Mouse (Mus musculus) embryonic facial prominence, embryonic 11.5 days (tissue): ENCODE data around the gene Ms4a8a. TPM values are rescaled to one million over a fixed set of nuclear protein-coding genes. Genes with fewer than 3 reads are reported as not detected.
"Not testable (repeated sequence)": the region's sequence is repeated elsewhere in the genome, so short reads cannot be mapped to it uniquely, and the experiment has no call there.

Experiments
- ATAC-seq: fragments of 200-750 bp; cut with Nextera tagmentation; replicated peaks from 2 replicates; pipeline ENCODE4 v1.8.0; 2017; ENCODE audit warnings: low read depth; ENCODE audit not compliant: insufficient number of reproducible peaks, low FRiP score, low TSS enrichment
- DNase-seq: peaks from one replicate; pipeline ENCODE4 v3.0.0-alpha.2; 2015; ENCODE audit warnings: low spot score
- H3K27ac ChIP-seq: fragments of 300-500 bp; sonication (generic); replicated peaks from 2 replicates; pipeline ENCODE4 v1.5.1; 2014; ENCODE audit warnings: mild to moderate bottlenecking, low read depth, low read length, control low read depth
- H3K27me3 ChIP-seq: fragments of 300-500 bp; sonication (generic); 2 replicates; pipeline ENCODE4 v1.6.1; 2014; ENCODE audit warnings: mild to moderate bottlenecking, low read length, moderate library complexity, mixed read lengths; ENCODE audit not compliant: control insufficient read depth, insufficient read depth
- H3K36me3 ChIP-seq: fragments of 300-500 bp; sonication (generic); replicated peaks from 2 replicates; pipeline ENCODE4 v1.6.1; 2014; ENCODE audit warnings: low read depth, mild to moderate bottlenecking, low read length, moderate library complexity, mixed read lengths; ENCODE audit not compliant: control insufficient read depth, insufficient read depth
- H3K4me1 ChIP-seq: fragments of 300-500 bp; sonication (generic); 2 replicates; pipeline ENCODE4 v1.6.1; 2014; ENCODE audit warnings: low read length, mixed read lengths; ENCODE audit not compliant: control insufficient read depth, insufficient read depth
- H3K4me2 ChIP-seq: fragments of 300-500 bp; sonication (generic); 2 replicates; pipeline ENCODE4 v1.6.1; 2014; ENCODE audit warnings: low read depth, mild to moderate bottlenecking, control low read depth, low read length, moderate library complexity
- H3K4me3 ChIP-seq: fragments of 300-500 bp; sonication (generic); 2 replicates; pipeline ENCODE4 v1.5.1; 2014; ENCODE audit warnings: low read depth, low read length, control low read depth
- H3K9ac ChIP-seq: fragments of 300-500 bp; sonication (generic); replicated peaks from 2 replicates; pipeline ENCODE4 v1.6.1; 2014; ENCODE audit warnings: mild to moderate bottlenecking, control low read depth, low read length
- H3K9me3 ChIP-seq: fragments of 300-500 bp; sonication (generic); replicated peaks from 2 replicates; pipeline ENCODE4 v1.6.1; 2016; ENCODE audit warnings: mild to moderate bottlenecking, low read length, inconsistent platforms, mixed read lengths; ENCODE audit not compliant: control insufficient read depth
- WGBS: fragments of 180-500 bp; shearing (Covaris S2); extraction: QIAGEN DNeasy Blood & Tissue Kit; methylation state at CpG from one replicate; pipeline ENCODE4 v1.1.7; 2014; 5-methylcytosine and 5-hydroxymethylcytosine counted together
- polyA plus RNA-seq: library from polyadenylated mRNA; unstranded; fragments of >200 nt; fragmentation: Nextera tagmentation; extraction: Ambion mirVana; gene quantifications from 2 replicates; pipeline ENCODE4 v1.2.1, GENCODE M21; 2014

Gene Ms4a8a
- polyA plus RNA-seq, 1 experiment from 2014 or later = not detected

DNA sequence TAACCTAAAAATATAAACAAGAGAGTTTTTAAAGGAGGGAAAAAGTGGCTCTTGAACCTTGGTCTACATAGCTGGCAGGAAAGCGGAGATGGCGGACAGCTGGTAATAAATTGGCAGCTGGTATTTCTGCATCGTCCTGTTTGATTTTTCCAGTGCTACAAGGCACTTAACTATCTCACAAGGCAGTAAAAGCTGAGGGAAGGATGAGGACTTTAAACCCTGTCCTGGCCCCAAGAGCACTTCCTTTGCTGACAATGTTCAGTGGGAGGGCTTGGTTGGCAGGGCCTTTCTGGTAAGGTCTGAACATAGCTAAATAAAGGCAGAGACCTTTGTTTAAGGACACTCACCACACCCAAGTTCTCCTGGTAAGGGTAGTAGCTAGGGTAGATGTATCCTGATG is 10.5 kb downstream of the Ms4a8a start:
- Histone ChIP-seq H3K9me3 (no peaks in the 10 kb centered on the region), H3K9ac (no peak overlapping the region), H3K36me3 (no peaks in the 10 kb centered on the region), H3K4me2 (no peak overlapping the region), H3K27me3 (no peaks in the 10 kb centered on the region; the same call in 1 of the 2 replicates), H3K4me1 (no peaks in the 10 kb centered on the region), H3K27ac (no peak overlapping the region), H3K4me3 (no peak overlapping the region)
- ATAC-seq (no peak), DNase-seq (no peak)
- 88% methylated on average over 3 of the region's 3 CpGs for WGBS

DNA sequence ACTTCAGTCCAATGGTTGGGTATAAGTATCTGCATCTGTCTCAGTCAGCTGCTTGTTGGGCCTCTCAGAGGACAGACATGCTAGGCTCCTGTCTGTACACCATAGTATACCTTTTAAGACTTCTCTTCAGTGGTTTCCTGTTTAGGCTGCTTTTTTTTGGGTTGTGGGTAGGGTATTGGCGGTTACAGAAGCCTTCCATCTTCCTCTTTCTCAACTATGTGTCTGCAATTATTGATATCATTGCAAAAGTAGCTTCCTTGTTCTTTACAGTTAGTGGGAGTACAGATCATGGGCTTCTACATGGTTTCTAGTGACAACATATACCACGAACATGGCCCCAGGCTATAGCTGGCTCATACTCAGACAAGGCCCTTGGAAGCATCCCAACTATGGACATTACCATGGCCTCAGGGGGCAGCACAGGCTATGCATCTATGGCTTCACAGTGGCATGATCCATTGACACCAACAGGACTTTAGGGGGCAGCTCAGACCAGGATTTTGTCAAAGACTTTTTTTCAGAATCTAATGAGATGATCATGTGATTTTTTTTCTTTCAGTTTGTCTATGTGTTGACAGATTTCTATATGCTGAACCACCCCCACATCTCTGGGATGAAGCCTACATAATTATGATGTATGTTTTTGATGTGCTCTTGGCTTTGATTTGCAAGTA is 15.6 kb downstream of the Ms4a8a start:
- Histone ChIP-seq H3K27ac (no peak overlapping the region), H3K4me1 (no peaks in the 10 kb centered on the region), H3K9ac (no peak overlapping the region), H3K27me3 (no peaks in the 10 kb centered on the region), H3K36me3 (no peaks in the 10 kb centered on the region), H3K4me2 (no peak overlapping the region), H3K4me3 (no peak overlapping the region), H3K9me3 (no peaks in the 10 kb centered on the region)
- no peak for DNase-seq
- no peak for ATAC-seq
- WGBS = 75% methylated on average over 2 of the region's 2 CpGs

DNA sequence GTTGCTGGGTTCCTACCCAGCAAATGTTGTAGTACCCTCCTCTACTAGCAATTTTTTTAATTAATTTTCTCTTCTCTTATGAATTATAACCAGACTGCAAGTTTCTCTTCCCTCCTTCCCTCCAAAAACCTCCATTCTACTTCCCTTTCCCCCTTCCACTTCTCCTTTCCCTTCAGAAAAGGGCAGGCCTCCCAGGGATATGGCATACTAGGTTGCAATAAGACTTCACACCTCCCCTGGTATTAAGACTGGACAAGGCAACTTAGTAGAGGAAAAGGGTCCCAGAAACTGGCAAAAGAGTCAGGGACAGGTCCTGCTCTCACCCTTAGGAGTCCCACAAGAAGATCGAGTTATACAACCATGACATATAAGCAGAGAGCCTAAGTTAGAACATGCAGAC is 20.0 kb downstream of the Ms4a8a start:
- WGBS = 91% methylated on average over 1 of the region's 1 CpGs
- ATAC-seq (no peak), DNase-seq (no peak)
- no peak overlapping the region for H3K27ac ChIP-seq
- H3K4me1 ChIP-seq = no peaks in the 10 kb centered on the region
- no peaks in the 10 kb centered on the region for H3K36me3 ChIP-seq
- H3K4me2 ChIP-seq = no peak overlapping the region
- H3K4me3 ChIP-seq = no peak overlapping the region
- H3K9me3 ChIP-seq = no peaks in the 10 kb centered on the region
- H3K27me3 ChIP-seq = no peaks in the 10 kb centered on the region
- H3K9ac ChIP-seq = no peak overlapping the region

DNA sequence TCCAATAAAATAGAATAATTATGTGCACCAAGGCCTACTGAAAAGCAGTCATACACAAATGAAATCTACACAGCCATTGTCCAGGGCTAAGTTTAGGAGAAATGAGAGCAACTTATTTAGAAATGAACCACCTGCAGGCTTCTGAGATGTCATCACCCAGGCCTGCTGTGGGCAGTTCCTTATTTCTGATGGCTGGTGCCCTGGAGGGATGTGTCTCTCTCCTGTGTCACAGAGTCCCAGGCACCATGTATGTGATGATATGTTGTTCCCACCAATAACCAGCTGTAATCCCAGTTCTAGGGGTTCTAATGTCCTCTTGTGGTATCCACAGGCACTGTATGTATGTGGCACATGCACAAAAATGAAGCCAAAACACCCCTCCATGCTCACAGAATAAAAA is 20.9 kb downstream of the Ms4a8a start:
- Histone ChIP-seq H3K27me3 (no peaks in the 10 kb centered on the region), H3K4me3 (no peak overlapping the region), H3K36me3 (no peaks in the 10 kb centered on the region), H3K27ac (no peak overlapping the region), H3K9ac (no peak overlapping the region), H3K4me1 (no peaks in the 10 kb centered on the region), H3K9me3 (no peaks in the 10 kb centered on the region), H3K4me2 (no peak overlapping the region)
- DNase-seq (no peak), ATAC-seq (no peak)

DNA sequence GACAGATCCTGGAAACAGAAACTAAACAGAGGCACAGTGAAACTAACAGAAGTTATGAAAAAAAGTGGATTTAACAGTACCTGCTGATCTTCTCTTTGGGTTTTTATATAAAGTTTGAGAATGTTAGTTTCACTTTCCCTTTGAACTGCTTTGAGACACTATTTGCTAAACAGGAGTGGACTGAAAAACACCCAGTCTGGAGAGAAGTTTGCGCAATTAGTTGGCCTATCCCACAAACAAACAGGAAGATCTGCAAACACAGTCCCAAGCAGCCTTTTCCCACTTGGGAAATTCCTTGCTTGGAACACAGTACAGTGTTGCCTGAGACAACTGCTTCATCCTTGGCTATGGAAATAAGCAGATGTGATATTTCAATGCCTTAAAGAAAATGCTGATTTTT is 25.2 kb downstream of the Ms4a8a start:
- H3K27ac ChIP-seq, H3K36me3 ChIP-seq, ATAC-seq, H3K9ac ChIP-seq, H3K4me1 ChIP-seq, H3K4me2 ChIP-seq, DNase-seq, H3K9me3 ChIP-seq, H3K27me3 ChIP-seq, H3K4me3 ChIP-seq: not testable (repeated sequence)
- WGBS = 83% methylated on average over 1 of the region's 1 CpGs

DNA sequence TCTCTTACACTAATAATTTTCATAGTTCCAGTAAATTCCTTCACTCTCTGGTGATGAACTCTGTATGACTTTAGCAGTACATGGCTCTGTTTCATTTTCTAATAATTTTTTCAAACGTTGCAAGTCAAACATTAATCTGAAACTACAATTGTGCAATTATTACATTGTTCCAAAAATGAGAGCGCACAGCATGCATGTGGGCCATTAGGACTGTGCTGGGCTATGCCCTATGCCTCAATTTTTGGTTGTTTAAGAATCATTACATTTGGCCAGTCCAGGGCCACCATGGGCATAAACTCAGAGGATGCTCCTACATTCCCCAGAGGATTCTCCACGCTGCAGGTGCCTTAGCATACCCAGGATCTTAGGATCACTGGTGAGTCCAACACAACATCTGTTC is 27.6 kb downstream of the Ms4a8a start:
- WGBS = 69% methylated on average over 3 of the region's 3 CpGs

DNA sequence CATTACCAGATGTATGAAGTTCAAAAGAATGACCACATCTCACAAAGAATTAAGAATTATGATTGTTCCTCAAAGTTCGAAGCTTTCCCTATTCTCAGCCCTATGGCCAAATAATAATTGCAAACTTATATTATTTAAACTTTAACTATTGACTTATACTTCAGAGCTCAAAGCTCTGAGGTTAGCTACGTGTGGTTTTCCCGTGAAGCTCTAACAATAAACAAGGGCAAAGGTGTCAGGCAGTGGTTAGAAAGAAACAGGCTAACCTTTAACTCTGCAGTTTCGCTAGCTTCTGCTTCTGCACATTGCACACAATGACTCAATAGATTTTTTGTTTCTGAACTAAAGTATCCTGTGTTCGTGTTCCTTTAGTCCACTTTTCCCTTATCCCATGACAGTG is 28.0 kb downstream of the Ms4a8a start:
- no peaks in the 10 kb centered on the region for H3K36me3 ChIP-seq
- WGBS = 65% methylated on average over 5 of the region's 5 CpGs
- H3K27ac ChIP-seq = no peak overlapping the region
- no peaks in the 10 kb centered on the region for H3K9me3 ChIP-seq
- DNase-seq (no peak), ATAC-seq (no peak)
- H3K4me2 ChIP-seq = no peak overlapping the region
- no peaks in the 10 kb centered on the region for H3K27me3 ChIP-seq
- no peak overlapping the region for H3K9ac ChIP-seq
- no peak overlapping the region for H3K4me3 ChIP-seq
- no peaks in the 10 kb centered on the region for H3K4me1 ChIP-seq

More for the DNA sequence above, 27.6 kb downstream of the Ms4a8a start:
- no peak for ATAC-seq
- H3K4me2 ChIP-seq = no peak overlapping the region
- no peak overlapping the region for H3K27ac ChIP-seq
- no peaks in the 10 kb centered on the region for H3K36me3 ChIP-seq
- H3K9ac ChIP-seq = no peak overlapping the region
- H3K4me1 ChIP-seq = no peaks in the 10 kb centered on the region
- no peaks in the 10 kb centered on the region for H3K9me3 ChIP-seq
- H3K27me3 ChIP-seq = no peaks in the 10 kb centered on the region
- no peak for DNase-seq
- H3K4me3 ChIP-seq = no peak overlapping the region

DNA sequence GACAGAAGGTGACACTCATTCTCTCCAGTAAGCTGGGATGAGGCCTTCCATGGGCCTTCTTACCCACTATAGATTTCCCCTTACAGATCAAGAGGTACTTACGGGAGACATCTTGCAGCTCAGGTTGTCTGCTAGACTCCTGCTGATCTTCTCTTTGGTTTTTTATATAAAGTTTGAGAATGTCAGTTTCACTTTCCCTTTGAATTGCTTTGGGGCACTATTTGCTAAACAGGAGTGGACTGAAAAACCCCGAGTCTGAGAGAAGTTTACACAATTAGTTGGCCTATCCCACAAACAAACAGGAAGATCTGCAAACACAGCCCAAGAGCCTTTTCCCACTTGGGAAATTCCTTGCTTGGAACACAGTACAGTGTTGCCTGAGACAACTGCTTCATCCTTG is 30.6 kb downstream of the Ms4a8a start:
- Histone ChIP-seq H3K4me3 (no peak overlapping the region), H3K9ac (no peak overlapping the region), H3K4me2 (no peak overlapping the region), H3K4me1 (no peaks in the 10 kb centered on the region), H3K9me3 (no peaks in the 10 kb centered on the region), H3K36me3 (no peaks in the 10 kb centered on the region), H3K27ac (no peak overlapping the region), H3K27me3 (no peaks in the 10 kb centered on the region; the same call in 1 of the 2 replicates)
- DNase-seq (no peak), ATAC-seq (no peak)
- 75% methylated on average over 2 of the region's 2 CpGs for WGBS
